Mouse (Mus musculus) midbrain, embryonic 16.5 days (tissue): ENCODE data around the gene Batf. TPM values are rescaled to one million over a fixed set of nuclear protein-coding genes. Genes with fewer than 3 reads are reported as not detected.
"Not testable (repeated sequence)": the region's sequence is repeated elsewhere in the genome, so short reads cannot be mapped to it uniquely, and the experiment has no call there.

Experiments used
- ATAC-seq: fragments of 200-750 bp; cut with Nextera tagmentation; 2 replicates; pipeline ENCODE4 v1.8.0; 2017; ENCODE audit warnings: moderate TSS enrichment
- H3K27ac ChIP-seq: fragments of 300-500 bp; sonication (generic); 2 replicates; pipeline ENCODE4 v1.5.1; 2014; ENCODE audit warnings: mild to moderate bottlenecking, low read length, mixed read lengths
- H3K27me3 ChIP-seq: fragments of 300-500 bp; sonication (generic); 2 replicates; pipeline ENCODE4 v1.6.1; 2014; ENCODE audit warnings: low read depth, low read length, mixed read lengths; ENCODE audit not compliant: control insufficient read depth, insufficient read depth
- H3K36me3 ChIP-seq: fragments of 300-500 bp; sonication (generic); 2 replicates; pipeline ENCODE4 v1.6.1; 2014; ENCODE audit warnings: mild to moderate bottlenecking, low read length, moderate library complexity, mixed read lengths; ENCODE audit not compliant: control insufficient read depth, insufficient read depth
- H3K4me1 ChIP-seq: fragments of 300-500 bp; sonication (generic); 2 replicates; pipeline ENCODE4 v1.6.1; 2014; ENCODE audit warnings: mild to moderate bottlenecking, low read length, mixed read lengths; ENCODE audit not compliant: control insufficient read depth, insufficient read depth
- H3K4me2 ChIP-seq: fragments of 300-500 bp; sonication (generic); 2 replicates; pipeline ENCODE4 v1.6.1; 2014; ENCODE audit warnings: mild to moderate bottlenecking, low read length, mixed read lengths
- H3K4me3 ChIP-seq: fragments of 300-500 bp; sonication (generic); 2 replicates; pipeline ENCODE4 v1.5.1; 2014; ENCODE audit warnings: low read depth, mild to moderate bottlenecking, low read length, moderate library complexity, mixed read lengths
- H3K9ac ChIP-seq: fragments of 300-500 bp; sonication (generic); 2 replicates; pipeline ENCODE4 v1.6.1; 2014; ENCODE audit warnings: low read depth, low read length, mixed read lengths
- H3K9me3 ChIP-seq: fragments of 300-500 bp; sonication (generic); replicated peaks from 2 replicates; pipeline ENCODE4 v1.6.1; 2014; ENCODE audit warnings: mild to moderate bottlenecking, low read length, mixed read lengths; ENCODE audit not compliant: control insufficient read depth, poor library complexity, severe bottlenecking
- WGBS: fragments of 180-500 bp; shearing (Covaris S2); extraction: QIAGEN DNeasy Blood & Tissue Kit; methylation state at CpG from one replicate; pipeline ENCODE4 v1.1.7; 2014; 5-methylcytosine and 5-hydroxymethylcytosine counted together
- polyA plus RNA-seq: library from polyadenylated mRNA; unstranded; fragments of >200 nt; fragmentation: Nextera tagmentation; extraction: Ambion mirVana; gene quantifications from 2 replicates; pipeline ENCODE4 v1.2.1, GENCODE M21; 2015

Gene Batf
- polyA plus RNA-seq, 1 experiment from 2014 or later = 0.59 TPM

DNA sequence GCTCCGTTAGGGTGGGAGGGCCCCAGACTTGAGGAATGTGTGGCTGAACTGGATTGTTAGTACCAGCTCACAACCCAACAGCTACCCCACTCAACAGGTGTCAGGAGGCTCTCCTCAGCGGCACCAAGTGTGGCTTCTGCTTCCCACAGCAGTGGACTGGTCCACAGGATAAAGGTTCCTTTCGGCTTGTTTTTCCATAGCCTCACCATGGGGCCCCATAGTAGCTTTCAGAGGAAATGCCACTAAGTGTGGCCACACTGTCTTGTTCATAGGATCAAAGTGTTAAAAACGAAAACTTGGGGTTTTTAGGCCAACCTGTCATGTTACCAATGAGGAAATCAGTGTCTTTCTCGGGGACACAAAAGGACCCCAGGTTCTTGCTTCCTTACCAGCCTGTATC lies 10.0 kb downstream of the Batf start:
- Histone ChIP-seq H3K36me3 (no peaks in the 10 kb centered on the region), H3K4me3 (no peak overlapping the region), H3K9ac (no peak overlapping the region), H3K27me3 (no peaks in the 10 kb centered on the region; the same call in 1 of the 2 replicates), H3K4me2 (no peak overlapping the region), H3K4me1 (no peaks in the 10 kb centered on the region), H3K27ac (no peak overlapping the region), H3K9me3 (no peaks in the 10 kb centered on the region)
- 81% methylated on average over 5 of the region's 5 CpGs for WGBS
- ATAC-seq = no peak

DNA sequence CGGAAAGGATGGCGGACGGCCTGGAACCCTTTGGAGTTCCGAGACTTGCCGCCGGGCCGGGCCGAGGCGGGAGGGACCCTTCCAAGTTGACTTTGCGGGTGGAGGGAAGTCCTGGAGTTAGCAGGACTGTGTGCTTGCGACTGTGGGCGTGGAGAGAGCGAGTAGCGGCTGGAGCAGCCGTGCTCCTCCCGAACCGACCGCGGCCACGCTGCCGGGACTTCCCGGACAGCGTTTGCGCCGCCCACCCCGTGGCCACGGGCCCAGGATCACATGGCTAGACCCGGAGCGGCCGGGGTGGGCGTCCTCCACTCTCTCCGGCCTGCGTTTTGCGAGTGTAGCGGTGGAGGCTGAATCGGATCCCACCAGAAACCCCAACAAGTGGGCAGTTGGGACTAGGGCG lies 11.7 kb downstream of the Batf start:
- H3K4me2 ChIP-seq = peak overlapping the region; percentile 33; the same call in 1 of the 2 replicates
- H3K9me3 ChIP-seq, H3K27me3 ChIP-seq, H3K27ac ChIP-seq, H3K4me1 ChIP-seq, H3K9ac ChIP-seq, H3K4me3 ChIP-seq, H3K36me3 ChIP-seq: not testable (repeated sequence)
- 22% methylated on average over 12 of the region's 37 CpGs for WGBS
- ATAC-seq = peak; percentile 45; the same call in 1 of the 2 replicates

DNA sequence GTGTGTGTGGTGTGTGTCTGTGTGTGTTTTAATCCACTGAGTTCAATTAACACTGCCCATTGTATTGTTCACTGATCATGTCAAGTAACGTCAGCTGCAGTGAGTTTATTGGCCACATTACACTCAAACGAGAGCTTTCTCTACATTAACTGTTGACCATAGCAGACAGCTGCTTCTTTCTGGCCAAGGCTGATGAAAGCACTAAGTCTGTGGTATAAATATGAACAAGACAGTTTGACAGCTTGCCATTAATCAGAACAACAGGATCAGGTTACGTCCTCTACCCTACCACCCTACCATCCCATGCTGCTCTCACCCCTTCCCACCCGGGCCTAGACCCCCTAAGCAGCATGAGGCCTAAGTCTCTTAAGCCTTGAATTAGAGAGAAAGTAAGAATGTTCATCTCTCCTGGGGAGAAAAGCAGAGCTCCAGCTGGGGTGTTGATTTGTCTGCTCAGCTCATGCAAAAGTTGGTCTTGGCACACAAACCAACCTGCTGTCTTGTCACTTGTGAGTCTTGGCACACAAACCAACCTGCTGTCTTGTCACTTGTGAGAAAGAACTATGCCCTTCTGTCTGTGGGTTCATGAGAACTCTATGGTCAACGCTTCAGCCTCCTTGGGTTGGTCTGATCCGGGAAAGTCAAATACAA lies 13.8 kb downstream of the Batf start:
- H3K27me3 ChIP-seq = no peaks in the 10 kb centered on the region; the same call in 1 of the 2 replicates
- H3K27ac ChIP-seq = no peak overlapping the region
- H3K4me2 ChIP-seq = no peak overlapping the region
- H3K36me3 ChIP-seq = no peaks in the 10 kb centered on the region
- no peak for ATAC-seq
- no peak overlapping the region for H3K9ac ChIP-seq
- no peak overlapping the region for H3K4me3 ChIP-seq
- no peaks in the 10 kb centered on the region for H3K9me3 ChIP-seq
- 63% methylated on average over 6 of the region's 6 CpGs for WGBS
- no peaks in the 10 kb centered on the region for H3K4me1 ChIP-seq

DNA sequence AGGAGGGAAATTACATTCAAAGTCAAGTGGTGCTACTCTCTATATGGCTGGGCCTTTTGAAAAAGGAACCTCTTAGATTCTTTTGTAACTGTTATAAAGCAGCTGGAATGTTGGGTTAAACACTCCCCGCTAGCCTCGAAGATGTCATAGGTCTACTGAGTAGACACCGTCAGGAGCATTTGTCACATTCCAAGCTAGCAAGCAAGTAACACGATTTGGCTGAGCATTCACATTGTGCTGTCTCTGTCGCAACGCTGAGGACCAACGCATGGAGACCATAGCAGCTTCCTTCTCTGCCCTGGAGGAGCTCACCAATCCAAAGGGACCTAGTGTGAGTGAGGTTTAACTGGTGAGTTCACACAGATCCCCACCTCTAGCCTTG lies 14.4 kb downstream of the Batf start:
- H3K4me1 ChIP-seq = peaks cover 4% of the 10 kb centered on the region; the same call in 1 of the 2 replicates
- no peaks in the 10 kb centered on the region; the same call in 1 of the 2 replicates for H3K27me3 ChIP-seq
- WGBS = 84% methylated on average over 7 of the region's 7 CpGs
- no peak overlapping the region for H3K9ac ChIP-seq
- H3K4me2 ChIP-seq = no peak overlapping the region
- no peak for ATAC-seq
- H3K4me3 ChIP-seq = no peak overlapping the region
- H3K36me3 ChIP-seq = no peaks in the 10 kb centered on the region
- H3K9me3 ChIP-seq = no peaks in the 10 kb centered on the region
- no peak overlapping the region for H3K27ac ChIP-seq

DNA sequence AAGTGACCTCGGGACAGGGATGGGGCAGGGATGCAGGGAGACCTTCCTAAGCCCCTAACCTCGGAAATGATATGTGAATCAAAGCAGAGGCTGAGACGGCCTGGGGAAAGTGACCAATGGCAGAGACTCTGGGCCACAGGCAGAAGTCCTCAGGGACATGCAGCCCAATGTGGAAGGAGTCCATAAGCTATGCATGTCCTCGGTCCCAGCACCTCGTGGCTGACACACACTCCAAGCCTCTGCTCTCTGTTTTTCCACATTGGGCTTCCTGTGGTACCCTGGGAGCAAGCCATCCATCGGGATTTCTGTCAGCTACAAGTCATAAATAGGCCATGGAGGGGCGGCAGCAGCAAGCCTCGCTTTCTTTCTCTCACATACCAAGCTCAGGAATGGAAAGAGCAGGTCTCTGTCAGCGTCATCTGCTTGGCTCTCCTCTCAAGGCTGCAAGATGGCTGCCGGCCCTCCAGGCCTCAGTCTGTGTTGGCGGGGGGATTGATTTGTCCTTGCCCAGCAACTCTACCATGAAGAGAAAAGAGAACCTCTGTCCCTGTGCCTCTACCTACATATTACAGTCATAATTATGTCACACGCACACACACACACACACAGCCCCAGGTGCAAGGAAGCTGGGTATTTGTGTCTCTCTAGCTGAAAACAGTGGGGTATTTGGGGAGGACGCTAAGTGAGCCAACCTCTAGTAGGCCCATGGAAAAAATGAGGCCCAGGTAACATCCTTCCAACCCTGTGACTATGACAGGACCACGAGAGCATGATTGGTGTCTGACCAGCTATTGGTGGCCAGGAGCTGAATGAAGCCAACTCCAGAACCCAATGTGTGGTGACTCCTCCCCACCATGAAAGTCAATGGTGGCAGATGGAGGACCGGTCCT lies 15.9 kb downstream of the Batf start:
- no peak overlapping the region for H3K9ac ChIP-seq
- no peaks in the 10 kb centered on the region; the same call in 1 of the 2 replicates for H3K27me3 ChIP-seq
- no peaks in the 10 kb centered on the region for H3K9me3 ChIP-seq
- H3K4me2 ChIP-seq = no peak overlapping the region
- H3K4me1 ChIP-seq = peaks cover 6% of the 10 kb centered on the region; the same call in 1 of the 2 replicates
- WGBS = 76% methylated on average over 15 of the region's 15 CpGs
- H3K36me3 ChIP-seq = no peaks in the 10 kb centered on the region
- H3K4me3 ChIP-seq = no peak overlapping the region
- ATAC-seq = no peak
- no peak overlapping the region for H3K27ac ChIP-seq

DNA sequence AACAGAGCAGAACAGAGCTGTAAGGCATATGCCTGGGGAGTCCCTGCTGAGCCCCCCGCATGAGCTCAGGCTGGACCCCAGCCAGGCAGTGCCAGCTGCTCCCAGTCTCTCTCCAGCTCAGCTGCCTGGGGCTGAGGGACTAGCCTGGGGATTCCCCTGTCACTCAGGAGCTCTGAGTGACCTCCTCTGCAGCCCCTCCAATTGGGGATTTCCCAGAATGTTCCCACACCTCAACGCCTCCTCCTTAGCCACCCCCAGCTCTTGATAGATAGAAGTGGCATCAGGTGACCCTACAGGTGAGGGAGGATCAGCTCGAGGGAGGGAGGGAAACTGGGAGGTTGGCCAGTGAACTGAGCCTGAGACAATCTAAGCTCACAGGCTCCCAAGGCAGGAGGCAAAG lies 17.0 kb downstream of the Batf start:
- ATAC-seq = no peak
- Histone ChIP-seq H3K4me2 (no peak overlapping the region), H3K9me3 (no peaks in the 10 kb centered on the region), H3K27ac (no peak overlapping the region), H3K9ac (no peak overlapping the region), H3K27me3 (no peaks in the 10 kb centered on the region; the same call in 1 of the 2 replicates), H3K4me3 (no peak overlapping the region), H3K36me3 (no peaks in the 10 kb centered on the region), H3K4me1 (peaks cover 6% of the 10 kb centered on the region; the same call in 1 of the 2 replicates)
- 69% methylated on average over 3 of the region's 3 CpGs for WGBS

DNA sequence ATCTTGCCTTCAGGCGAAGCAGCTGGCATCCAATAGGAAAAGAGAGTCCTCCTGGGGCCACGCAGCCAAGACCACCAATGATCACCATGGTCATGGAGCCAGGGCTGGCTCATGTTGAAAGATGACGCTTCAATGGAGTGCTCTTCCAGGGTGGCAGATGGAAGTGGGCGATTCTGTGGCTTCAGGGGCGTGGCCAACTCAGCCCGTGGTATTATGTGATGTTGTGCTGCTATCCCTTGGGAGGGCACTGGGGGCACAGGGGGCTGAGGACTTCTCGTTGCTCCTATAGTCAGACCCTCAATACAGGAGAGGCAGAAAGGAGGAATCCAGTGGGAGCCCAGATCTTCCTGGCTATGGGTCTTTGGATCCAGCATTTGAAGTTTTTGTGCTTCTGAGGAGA lies 18.1 kb downstream of the Batf start:
- Histone ChIP-seq H3K4me2 (no peak overlapping the region), H3K27me3 (no peaks in the 10 kb centered on the region; the same call in 1 of the 2 replicates), H3K4me3 (no peak overlapping the region), H3K36me3 (no peaks in the 10 kb centered on the region), H3K9me3 (no peaks in the 10 kb centered on the region), H3K27ac (no peak overlapping the region), H3K9ac (no peak overlapping the region), H3K4me1 (peaks cover 6% of the 10 kb centered on the region; the same call in 1 of the 2 replicates)
- ATAC-seq = no peak
- WGBS = 65% methylated on average over 7 of the region's 7 CpGs

DNA sequence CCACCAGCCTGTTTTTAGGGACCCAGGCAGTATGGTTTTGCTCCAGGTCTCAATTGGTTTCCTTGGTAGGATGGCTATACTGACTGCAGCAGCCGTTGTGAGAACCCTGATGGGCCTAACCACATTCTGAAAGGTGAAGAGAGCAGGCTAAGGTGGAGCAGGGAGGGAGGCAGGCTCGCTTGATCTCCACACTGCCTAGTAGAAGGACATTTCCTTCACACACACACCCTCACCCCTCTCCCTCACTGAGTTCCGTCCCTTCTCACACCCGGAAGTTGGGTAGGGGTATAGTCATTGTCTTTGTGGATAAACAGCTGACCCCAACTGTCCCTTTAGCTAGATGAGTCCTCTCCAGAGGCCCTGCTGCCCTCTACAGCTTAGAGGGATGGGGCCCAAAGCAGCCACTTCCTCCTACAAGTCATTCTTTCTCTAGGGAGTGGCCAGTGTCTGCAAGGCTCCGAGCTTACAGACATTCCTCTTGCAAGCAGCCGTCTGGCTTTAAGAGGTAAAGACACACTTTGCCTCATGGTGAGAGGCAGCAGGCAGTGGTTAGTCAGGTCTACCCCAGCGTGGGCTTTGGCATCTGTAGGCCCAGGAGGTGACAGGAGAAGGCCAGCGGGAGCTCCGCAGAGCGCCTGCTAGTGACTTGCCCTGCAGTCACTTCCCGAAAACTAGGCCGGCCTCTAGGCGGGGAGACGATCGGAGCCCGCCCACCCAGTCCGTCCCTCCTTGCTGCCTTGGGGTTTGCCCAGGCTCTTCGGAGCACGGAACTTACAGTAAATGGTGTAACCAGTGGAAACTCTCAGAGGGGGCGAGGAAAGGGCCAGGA lies 18.7 kb downstream of the Batf start:
- no peaks in the 10 kb centered on the region for H3K36me3 ChIP-seq
- peak overlapping the region; percentile 22; the same call in 1 of the 2 replicates for H3K4me3 ChIP-seq
- 14% methylated on average over 20 of the region's 20 CpGs for WGBS
- peaks cover 6% of the 10 kb centered on the region; the same call in 1 of the 2 replicates for H3K4me1 ChIP-seq
- peak overlapping the region; percentile 48 for H3K4me2 ChIP-seq
- no peak overlapping the region for H3K27ac ChIP-seq
- H3K27me3 ChIP-seq = no peaks in the 10 kb centered on the region
- no peaks in the 10 kb centered on the region for H3K9me3 ChIP-seq
- peak overlapping the region; percentile 55 for H3K9ac ChIP-seq
- no peak for ATAC-seq
